Mouse (Mus musculus) small intestine, adult 2 months (tissue): ENCODE results near the gene Ppp2r5e.

Experiments
- CTCF ChIP-seq: fragments of 200-500 bp; IDR thresholded peaks from 2 replicates; pipeline ENCODE4 v1.5.1; 2012; ENCODE audit warnings: low read depth, mild to moderate bottlenecking, control low read depth, inconsistent platforms, low read length, moderate library complexity, mixed read lengths; ENCODE audit not compliant: insufficient replicate concordance, insufficient read length; ENCODE audit errors: extremely low read depth
- POLR2A ChIP-seq: fragments of 200-500 bp; IDR thresholded peaks from 2 replicates; pipeline ENCODE4 v1.6.1; 2012; ENCODE audit warnings: low read depth, mild to moderate bottlenecking, control low read depth, inconsistent platforms, low read length, moderate library complexity

GRCm38 (mm10) chr12:75466206-75466605 lies 129.8 kb downstream of the Ppp2r5e start:
- TF ChIP-seq POLR2A = no peak
- TF ChIP-seq CTCF = no peak
